Mouse (Mus musculus) testis, adult 2 months (tissue): Measurements from ENCODE around the gene Fam126b.

Experiments
- CTCF ChIP-seq: fragments of 200-500 bp; IDR thresholded peaks from 2 replicates; pipeline ENCODE4 v1.5.1; 2012; ENCODE audit warnings: low read depth, mild to moderate bottlenecking, inconsistent platforms, low read length, moderate library complexity; ENCODE audit not compliant: control insufficient read depth, insufficient read depth, insufficient replicate concordance
- POLR2A ChIP-seq: fragments of 200-500 bp; IDR thresholded peaks from 2 replicates; pipeline ENCODE4 v1.6.1; 2012; ENCODE audit warnings: low read depth, mild to moderate bottlenecking, inconsistent platforms, low read length, moderate library complexity; ENCODE audit not compliant: control insufficient read depth

- TF ChIP-seq CTCF = no peak
- TF ChIP-seq POLR2A = no peak
Observed at GRCm38 (mm10) chr1:58541386-58541785, 44.7 kb downstream of the Fam126b start.
